Mouse (Mus musculus) gastrocnemius, adult 8-10 months (tissue): ENCODE measurements around the gene Srgap1. TPM values are rescaled to one million over a fixed set of nuclear protein-coding genes. Genes with fewer than 3 reads are reported as not detected.

Source experiments
- DNase-seq, 2 experiments: peaks; one replicate each; pipeline ENCODE4 v3.0.0; 2022; ENCODE audit warnings: low spot score in 2 of 2
- total RNA-seq, 4 experiments: library from RNA; stranded (reverse); gene quantifications; 2 replicates each; pipeline ENCODE4 v1.2.4; 2022

The Srgap1 gene
- total RNA-seq, 4 experiments from 2014 or later = 0.22 to 0.73 (median 0.45) TPM

- no peak for DNase-seq
Measured at GRCm38 (mm10) chr10:121830335-121831307, 216.5 kb downstream of the Srgap1 start.

GRCm38 (mm10) chr10:121829800-121830303 lies 217.3 kb downstream of the Srgap1 start:
- DNase-seq = no peak

GRCm38 (mm10) chr10:121829034-121829433 lies 218.1 kb downstream of the Srgap1 start:
- DNase-seq = no peak

GRCm38 (mm10) chr10:121822674-121823073 lies 224.4 kb downstream of the Srgap1 start:
- no peak for DNase-seq

GRCm38 (mm10) chr10:121820846-121821245 lies 226.3 kb downstream of the Srgap1 start:
- no peak for DNase-seq

- DNase-seq = no peak
Measured at GRCm38 (mm10) chr10:121817983-121818382, 229.1 kb downstream of the Srgap1 start.

- no peak for DNase-seq
Measured at GRCm38 (mm10) chr10:121807771-121808170, 239.3 kb downstream of the Srgap1 start.

GRCm38 (mm10) chr10:121806806-121807205 lies 240.3 kb downstream of the Srgap1 start:
- no peak for DNase-seq

- DNase-seq = no peak
Measured at GRCm38 (mm10) chr10:121805933-121806341, 241.2 kb downstream of the Srgap1 start.

GRCm38 (mm10) chr10:121804551-121804950 lies 242.6 kb downstream of the Srgap1 start:
- no peak for DNase-seq

- DNase-seq = no peak
Measured at GRCm38 (mm10) chr10:121800041-121800440, 247.1 kb downstream of the Srgap1 start.

- no peak for DNase-seq
Measured at GRCm38 (mm10) chr10:121796027-121796802, 250.9 kb downstream of the Srgap1 start.

- DNase-seq = no peak
Measured at GRCm38 (mm10) chr10:121794486-121794885, 252.6 kb downstream of the Srgap1 start.

GRCm38 (mm10) chr10:121792661-121793060 lies 254.5 kb downstream of the Srgap1 start:
- DNase-seq = no peak

GRCm38 (mm10) chr10:121790078-121790477 lies 257.0 kb downstream of the Srgap1 start:
- DNase-seq = no peak

- no peak for DNase-seq
Measured at GRCm38 (mm10) chr10:121788536-121788935, 258.6 kb downstream of the Srgap1 start.

- no peak for DNase-seq
Measured at GRCm38 (mm10) chr10:121781159-121781558, 266.0 kb downstream of the Srgap1 start.

- no peak for DNase-seq
Measured at GRCm38 (mm10) chr10:121775990-121776389, 271.1 kb downstream of the Srgap1 start.

GRCm38 (mm10) chr10:121773813-121774212 lies 273.3 kb downstream of the Srgap1 start:
- no peak for DNase-seq

- no peak for DNase-seq
Measured at GRCm38 (mm10) chr10:121770624-121771577, 276.2 kb downstream of the Srgap1 start.

GRCm38 (mm10) chr10:121769711-121770110 lies 277.4 kb downstream of the Srgap1 start:
- no peak for DNase-seq
